Mouse (Mus musculus) lung, embryonic 15.5 days (tissue): Measurements from ENCODE around the gene Olfr629. TPM values are rescaled to one million over a fixed set of nuclear protein-coding genes. Genes with fewer than 3 reads are reported as not detected.

Experiments
- ATAC-seq: fragments of 200-750 bp; cut with Nextera tagmentation; 2 replicates; pipeline ENCODE4 v1.8.0; 2017; ENCODE audit warnings: moderate number of reproducible peaks, borderline replicate concordance; ENCODE audit not compliant: low FRiP score, low TSS enrichment; ENCODE audit errors: extremely low read depth
- H3K27ac ChIP-seq: fragments of 300-500 bp; sonication (generic); 2 replicates; pipeline ENCODE4 v1.5.1; 2015; ENCODE audit warnings: moderate library complexity, mild to moderate bottlenecking, inconsistent platforms
- H3K27me3 ChIP-seq: fragments of 300-500 bp; sonication (generic); 2 replicates; pipeline ENCODE4 v1.6.1; 2015; ENCODE audit warnings: inconsistent platforms
- H3K36me3 ChIP-seq: fragments of 300-500 bp; sonication (generic); 2 replicates; pipeline ENCODE4 v1.6.1; 2015; ENCODE audit warnings: inconsistent platforms
- H3K4me1 ChIP-seq: fragments of 300-500 bp; sonication (generic); 2 replicates; pipeline ENCODE4 v1.6.1; 2015; ENCODE audit warnings: inconsistent platforms
- H3K4me2 ChIP-seq: fragments of 300-500 bp; sonication (generic); 2 replicates; pipeline ENCODE4 v1.6.1; 2015; ENCODE audit warnings: inconsistent platforms, mild to moderate bottlenecking, moderate library complexity
- H3K4me3 ChIP-seq: fragments of 300-500 bp; sonication (generic); 2 replicates; pipeline ENCODE4 v1.5.1; 2015; ENCODE audit warnings: mild to moderate bottlenecking, inconsistent platforms
- H3K9ac ChIP-seq: fragments of 300-500 bp; sonication (generic); 2 replicates; pipeline ENCODE4 v1.6.1; 2015; ENCODE audit warnings: inconsistent platforms
- H3K9me3 ChIP-seq: fragments of 300-500 bp; sonication (generic); 2 replicates; pipeline ENCODE4 v1.6.1; 2016; ENCODE audit warnings: inconsistent platforms
- WGBS: fragments of 180-500 bp; shearing (Covaris S2); methylation state at CpG from one replicate; pipeline ENCODE4 v1.1.7; 2015; 5-methylcytosine and 5-hydroxymethylcytosine counted together
- polyA plus RNA-seq: library from polyadenylated mRNA; unstranded; fragments of >200 nt; fragmentation: Nextera tagmentation; extraction: Ambion mirVana; gene quantifications from 2 replicates; pipeline ENCODE4 v1.2.1, GENCODE M21; 2015

The Olfr629 gene
- polyA plus RNA-seq, 1 experiment from 2014 or later: not detected

DNA sequence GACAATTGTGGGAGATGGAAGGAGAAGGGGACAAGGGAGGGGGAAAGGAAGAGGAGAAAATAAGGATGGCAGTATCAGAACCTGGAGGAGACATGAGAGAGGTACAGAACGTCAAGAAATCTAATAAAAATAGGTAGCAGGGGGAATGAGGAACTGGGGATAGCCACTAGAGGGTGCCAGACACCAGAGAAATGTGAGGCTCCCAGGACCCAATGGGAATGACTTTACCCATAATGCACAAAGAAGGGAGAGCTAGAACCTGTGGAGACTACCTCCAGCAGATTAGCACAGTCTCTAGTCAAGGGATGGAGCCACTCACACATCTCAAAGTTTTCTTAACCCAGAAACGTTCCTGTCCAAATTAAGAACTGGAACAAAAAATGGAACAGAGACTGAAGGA, 32.7 kb downstream of the Olfr629 start:
- no peak overlapping the region for H3K27ac ChIP-seq
- H3K4me1 ChIP-seq: no peaks in the 10 kb centered on the region
- H3K9ac ChIP-seq: no peak overlapping the region
- H3K9me3 ChIP-seq: no peaks in the 10 kb centered on the region
- H3K27me3 ChIP-seq: no peaks in the 10 kb centered on the region
- H3K4me3 ChIP-seq: no peak overlapping the region
- ATAC-seq: no peak
- H3K4me2 ChIP-seq: no peak overlapping the region
- no peaks in the 10 kb centered on the region for H3K36me3 ChIP-seq
- 38% methylated on average over 2 of the region's 2 CpGs for WGBS

GRCm38 (mm10) chr7:103699469-103699868, 45.3 kb downstream of the Olfr629 start:
- Histone ChIP-seq H3K4me1 (no peaks in the 10 kb centered on the region), H3K9me3 (no peaks in the 10 kb centered on the region), H3K9ac (no peak overlapping the region), H3K36me3 (no peaks in the 10 kb centered on the region), H3K27me3 (no peaks in the 10 kb centered on the region), H3K4me2 (no peak overlapping the region), H3K27ac (no peak overlapping the region), H3K4me3 (no peak overlapping the region)
- WGBS: 89% methylated on average over 4 of the region's 4 CpGs
- ATAC-seq: no peak

Other genes with a start within 250 kb of the Olfr629 start
- not detected in 2 replicates for gene Olfr609, start 246.9 kb downstream of the Olfr629 start, polyA plus RNA-seq
- not detected in 2 replicates for gene Olfr610, start 232.8 kb downstream of the Olfr629 start, polyA plus RNA-seq
- not detected in 2 replicates for gene Olfr611, start 224.1 kb downstream of the Olfr629 start, polyA plus RNA-seq
- not detected in 2 replicates for gene Olfr612, start 202.2 kb downstream of the Olfr629 start, polyA plus RNA-seq
- gene Olfr613, start 196.9 kb downstream of the Olfr629 start, polyA plus RNA-seq: not detected in 2 replicates
- not detected in 2 replicates for gene Olfr615, start 188.9 kb downstream of the Olfr629 start, polyA plus RNA-seq
- not detected in 2 replicates for gene Olfr616, start 175.8 kb downstream of the Olfr629 start, polyA plus RNA-seq
- gene Olfr617, start 171.9 kb downstream of the Olfr629 start, polyA plus RNA-seq: not detected in 2 replicates
- gene Olfr618, start 154.8 kb downstream of the Olfr629 start, polyA plus RNA-seq: not detected in 2 replicates
- not detected in 2 replicates for gene Olfr619, start 144.4 kb downstream of the Olfr629 start, polyA plus RNA-seq
- not detected in 2 replicates for gene Olfr620, start 132.4 kb downstream of the Olfr629 start, polyA plus RNA-seq
- not detected in 2 replicates for gene Olfr622, start 102.2 kb downstream of the Olfr629 start, polyA plus RNA-seq
- not detected in 2 replicates for gene Olfr623, start 81.2 kb downstream of the Olfr629 start, polyA plus RNA-seq
- 0.04 TPM in 1 of 2 replicates, not detected in the other for gene Olfr624, start 73.8 kb downstream of the Olfr629 start, polyA plus RNA-seq
- gene Olfr625-ps1, start 62.2 kb downstream of the Olfr629 start, polyA plus RNA-seq: not detected in 2 replicates
- not detected in 2 replicates for gene Olfr243, start 30.3 kb downstream of the Olfr629 start, polyA plus RNA-seq
- gene Olfr628, start 14.6 kb downstream of the Olfr629 start, polyA plus RNA-seq: not detected in 2 replicates
- not detected in 2 replicates for gene Olfr630, start 12.4 kb upstream of the Olfr629 start, polyA plus RNA-seq
- gene Olfr69, start 26.7 kb upstream of the Olfr629 start, polyA plus RNA-seq: not detected in 2 replicates
- not detected in 2 replicates for gene Olfr68, start 34.8 kb upstream of the Olfr629 start, polyA plus RNA-seq
- gene Olfr67, start 46.9 kb upstream of the Olfr629 start, polyA plus RNA-seq: not detected in 2 replicates
- 4,716 and 5,311 TPM in 2 replicates for gene Hbb-bt, start 69.1 kb upstream of the Olfr629 start, polyA plus RNA-seq
- 14,530 and 15,290 TPM in 2 replicates for gene Hbb-bs, start 83.2 kb upstream of the Olfr629 start, polyA plus RNA-seq
- not detected in 2 replicates for gene Hbb-bh2, start 95.6 kb upstream of the Olfr629 start, polyA plus RNA-seq
- gene Hbb-bh1, start 98.2 kb upstream of the Olfr629 start, polyA plus RNA-seq: 8.2 and 12.5 TPM in 2 replicates
- 807 and 1,263 TPM in 2 replicates for gene Hbb-y, start 108.3 kb upstream of the Olfr629 start, polyA plus RNA-seq
- not detected in 2 replicates for gene Olfr66, start 141.3 kb upstream of the Olfr629 start, polyA plus RNA-seq
- gene Olfr64, start 149.5 kb upstream of the Olfr629 start, polyA plus RNA-seq: not detected in 2 replicates
- gene Olfr65, start 158.5 kb upstream of the Olfr629 start, polyA plus RNA-seq: not detected in 2 replicates
- not detected in 2 replicates for gene Olfr631, start 183.9 kb upstream of the Olfr629 start, polyA plus RNA-seq
- not detected in 2 replicates for gene Olfr632, start 189.4 kb upstream of the Olfr629 start, polyA plus RNA-seq
- gene Olfr633, start 199.5 kb upstream of the Olfr629 start, polyA plus RNA-seq: not detected in 2 replicates
- not detected in 2 replicates for gene Olfr635, start 226.2 kb upstream of the Olfr629 start, polyA plus RNA-seq